Mouse (Mus musculus) liver, postnatal 0 days (tissue): ENCODE data around the gene Nrip1. TPM values are rescaled to one million over a fixed set of nuclear protein-coding genes. Genes with fewer than 3 reads are reported as not detected.

Source experiments
- ATAC-seq: fragments of 200-750 bp; cut with Nextera tagmentation; 2 replicates; pipeline ENCODE4 v1.8.0; 2017; ENCODE audit warnings: mild to moderate bottlenecking, moderate library complexity
- DNase-seq: peaks from one replicate; pipeline ENCODE4 v3.0.0-alpha.2; 2016
- H3K27ac ChIP-seq: fragments of 300-500 bp; sonication (generic); 2 replicates; pipeline ENCODE4 v1.5.1; 2014; ENCODE audit warnings: antibody characterized with exemption, moderate library complexity, mild to moderate bottlenecking, low read depth
- H3K27me3 ChIP-seq: fragments of 300-500 bp; sonication (generic); 2 replicates; pipeline ENCODE4 v1.6.1; 2014; ENCODE audit warnings: low read length, control low read depth, mixed read lengths; ENCODE audit not compliant: insufficient read depth
- H3K36me3 ChIP-seq: fragments of 300-500 bp; sonication (generic); replicated peaks from 2 replicates; pipeline ENCODE4 v1.6.1; 2014; ENCODE audit warnings: mild to moderate bottlenecking, control low read depth, low read length, moderate library complexity, mixed read lengths; ENCODE audit not compliant: insufficient read depth
- H3K4me1 ChIP-seq: fragments of 300-500 bp; sonication (generic); 2 replicates; pipeline ENCODE4 v1.6.1; 2014; ENCODE audit warnings: antibody characterized with exemption, mild to moderate bottlenecking, control low read depth; ENCODE audit not compliant: insufficient read depth
- H3K4me2 ChIP-seq: fragments of 300-500 bp; sonication (generic); 2 replicates; pipeline ENCODE4 v1.6.1; 2014; ENCODE audit warnings: low read depth, mild to moderate bottlenecking, low read length, moderate library complexity, mixed read lengths
- H3K4me3 ChIP-seq: fragments of 300-500 bp; sonication (generic); 2 replicates; pipeline ENCODE4 v1.5.1; 2014; ENCODE audit warnings: low read depth, low read length
- H3K9ac ChIP-seq: fragments of 300-500 bp; sonication (generic); replicated peaks from 2 replicates; pipeline ENCODE4 v1.6.1; 2014; ENCODE audit warnings: mild to moderate bottlenecking, moderate library complexity
- H3K9me3 ChIP-seq: fragments of 300-500 bp; sonication (generic); 2 replicates; pipeline ENCODE4 v1.6.1; 2016; ENCODE audit warnings: mild to moderate bottlenecking, control low read depth, low read length, mixed read lengths
- CTCF ChIP-seq: sonication (generic); IDR thresholded peaks from 2 replicates; pipeline ENCODE4 v1.5.1; 2016; ENCODE audit warnings: antibody characterized with exemption, low read depth
- EP300 ChIP-seq: IDR thresholded peaks from 2 replicates; pipeline ENCODE4 v1.6.1; 2016; ENCODE audit warnings: antibody characterized with exemption, low read depth, mild to moderate bottlenecking
- WGBS: fragments of 180-500 bp; shearing (Covaris S2); extraction: QIAGEN DNeasy Blood & Tissue Kit; methylation state at CpG from one replicate; pipeline ENCODE4 v1.1.7; 2014; ENCODE audit not compliant: insufficient replicate concordance; 5-methylcytosine and 5-hydroxymethylcytosine counted together
- polyA plus RNA-seq: library from polyadenylated mRNA; unstranded; fragments of >200 nt; fragmentation: Nextera tagmentation; extraction: Ambion mirVana; gene quantifications from 2 replicates; pipeline ENCODE4 v1.2.1, GENCODE M21; 2015

Nrip1 gene
- polyA plus RNA-seq, 1 experiment from 2014 or later = 11.2 TPM

- Histone ChIP-seq H3K9me3 (no peaks in the 10 kb centered on the region), H3K36me3 (no peaks in the 10 kb centered on the region), H3K4me3 (no peak overlapping the region), H3K27ac (no peak overlapping the region), H3K4me2 (no peak overlapping the region), H3K4me1 (peaks cover 17% of the 10 kb centered on the region), H3K9ac (no peak overlapping the region), H3K27me3 (no peaks in the 10 kb centered on the region)
- DNase-seq (no peak), ATAC-seq (no peak)
- TF ChIP-seq EP300 = no peak
- WGBS = 69% methylated on average over 12 of the region's 12 CpGs
Observed at GRCm38 (mm10) chr16:76362982-76363381, 10.6 kb downstream of the Nrip1 start.

GRCm38 (mm10) chr16:76360441-76360840 lies 13.2 kb downstream of the Nrip1 start:
- H3K9me3 ChIP-seq = no peaks in the 10 kb centered on the region
- H3K36me3 ChIP-seq = no peaks in the 10 kb centered on the region; the same call in 1 of the 2 replicates
- H3K4me1 ChIP-seq = peaks cover 16% of the 10 kb centered on the region
- WGBS = 87% methylated on average over 6 of the region's 6 CpGs
- no peak overlapping the region for H3K27ac ChIP-seq
- H3K9ac ChIP-seq = no peak overlapping the region
- no peak overlapping the region for H3K4me3 ChIP-seq
- H3K27me3 ChIP-seq = no peaks in the 10 kb centered on the region
- H3K4me2 ChIP-seq = no peak overlapping the region
- no peak for TF ChIP-seq EP300
- TF ChIP-seq CTCF = no peak
- ATAC-seq (no peak), DNase-seq (no peak)

- Histone ChIP-seq H3K4me1 (peaks cover 20% of the 10 kb centered on the region), H3K36me3 (no peaks in the 10 kb centered on the region; the same call in 1 of the 2 replicates), H3K27ac (no peak overlapping the region), H3K27me3 (no peaks in the 10 kb centered on the region), H3K9me3 (no peaks in the 10 kb centered on the region), H3K9ac (no peak overlapping the region), H3K4me2 (no peak overlapping the region), H3K4me3 (no peak overlapping the region)
- ATAC-seq = no peak
- DNase-seq = no peak
- TF ChIP-seq CTCF (no peak), EP300 (no peak)
- 74% methylated on average over 4 of the region's 4 CpGs for WGBS
Observed at GRCm38 (mm10) chr16:76358757-76359156, 14.9 kb downstream of the Nrip1 start.

- Histone ChIP-seq H3K36me3 (no peaks in the 10 kb centered on the region; the same call in 1 of the 2 replicates), H3K4me3 (no peak overlapping the region), H3K4me1 (peaks cover 22% of the 10 kb centered on the region), H3K27ac (no peak overlapping the region), H3K4me2 (no peak overlapping the region), H3K27me3 (no peaks in the 10 kb centered on the region), H3K9me3 (no peaks in the 10 kb centered on the region), H3K9ac (no peak overlapping the region)
- TF ChIP-seq CTCF (no peak), EP300 (no peak)
- DNase-seq (no peak), ATAC-seq (no peak)
- WGBS = 85% methylated on average over 18 of the region's 18 CpGs
Observed at GRCm38 (mm10) chr16:76358128-76358748, 15.4 kb downstream of the Nrip1 start.

GRCm38 (mm10) chr16:76357155-76357554 lies 16.5 kb downstream of the Nrip1 start:
- H3K27me3 ChIP-seq = no peaks in the 10 kb centered on the region
- no peak for TF ChIP-seq CTCF
- no peak for TF ChIP-seq EP300
- no peak overlapping the region for H3K27ac ChIP-seq
- H3K36me3 ChIP-seq = no peaks in the 10 kb centered on the region; the same call in 1 of the 2 replicates
- no peak for ATAC-seq
- H3K9ac ChIP-seq = no peak overlapping the region
- H3K4me3 ChIP-seq = no peak overlapping the region
- H3K9me3 ChIP-seq = no peaks in the 10 kb centered on the region
- WGBS = 91% methylated on average over 12 of the region's 12 CpGs
- H3K4me2 ChIP-seq = no peak overlapping the region
- DNase-seq = no peak
- H3K4me1 ChIP-seq = peaks cover 22% of the 10 kb centered on the region

- DNase-seq = no peak
- no peaks in the 10 kb centered on the region for H3K27me3 ChIP-seq
- H3K9ac ChIP-seq = no peak overlapping the region
- peaks cover 7% of the 10 kb centered on the region for H3K36me3 ChIP-seq
- peaks cover 22% of the 10 kb centered on the region for H3K4me1 ChIP-seq
- no peak overlapping the region for H3K4me3 ChIP-seq
- no peak for ATAC-seq
- WGBS = 87% methylated on average over 14 of the region's 14 CpGs
- no peak overlapping the region for H3K4me2 ChIP-seq
- no peak overlapping the region for H3K27ac ChIP-seq
- no peaks in the 10 kb centered on the region for H3K9me3 ChIP-seq
- TF ChIP-seq CTCF (no peak), EP300 (no peak)
Observed at GRCm38 (mm10) chr16:76355947-76356550, 17.6 kb downstream of the Nrip1 start.
